Mouse (Mus musculus) thymus, postnatal 14 days (tissue): ENCODE measurements around the gene A130010J15Rik.
A peak's percentile ranks its signal among the peaks of the same experiment; 100 is the strongest.

Experiments used
- DNase-seq: peaks from one replicate; pipeline ENCODE4 v3.0.0; 2021

The A130010J15Rik gene

GRCm38 (mm10) chr1:193201383-193201778, 33.5 kb downstream of the A130010J15Rik start, which contains the start of gene Traf3ip3:
Gene Traf3ip3 (minus strand): TSS chr1:193201703.
- DNase-seq = peak; percentile 87

- no peak for DNase-seq
Observed at GRCm38 (mm10) chr1:193203821-193204220, 36.0 kb downstream of the A130010J15Rik start.

GRCm38 (mm10) chr1:193205431-193205830, 37.6 kb downstream of the A130010J15Rik start:
- no peak for DNase-seq

GRCm38 (mm10) chr1:193207503-193207902, 39.7 kb downstream of the A130010J15Rik start, which contains the start of gene Lamb3:
Gene Lamb3 (plus strand): TSS chr1:193207699.
- DNase-seq = no peak

- DNase-seq = peak; percentile 82
Observed at GRCm38 (mm10) chr1:193208178-193208577, 40.3 kb downstream of the A130010J15Rik start.

- DNase-seq = no peak
Observed at GRCm38 (mm10) chr1:193211371-193211770, 43.5 kb downstream of the A130010J15Rik start.

GRCm38 (mm10) chr1:193214053-193214452, 46.2 kb downstream of the A130010J15Rik start:
- no peak for DNase-seq

GRCm38 (mm10) chr1:193216000-193216399, 48.2 kb downstream of the A130010J15Rik start:
- no peak for DNase-seq

- no peak for DNase-seq
Observed at GRCm38 (mm10) chr1:193220408-193220807, 52.6 kb downstream of the A130010J15Rik start.

- DNase-seq = no peak
Observed at GRCm38 (mm10) chr1:193225531-193225930, 57.7 kb downstream of the A130010J15Rik start.

GRCm38 (mm10) chr1:193226114-193226513, 58.3 kb downstream of the A130010J15Rik start:
- DNase-seq = no peak

GRCm38 (mm10) chr1:193226724-193227522, 59.1 kb downstream of the A130010J15Rik start:
- no peak for DNase-seq
